Mouse (Mus musculus): ENCODE measurements around the gene Ptgdr2. TPM values are rescaled to one million over a fixed set of nuclear protein-coding genes. Genes with fewer than 3 reads are reported as not detected.

Ptgdr2 gene
- total RNA-seq (2021) = under 1 TPM; 0.12 to 0.23 TPM
- long read RNA-seq = 0 reads

DNA sequence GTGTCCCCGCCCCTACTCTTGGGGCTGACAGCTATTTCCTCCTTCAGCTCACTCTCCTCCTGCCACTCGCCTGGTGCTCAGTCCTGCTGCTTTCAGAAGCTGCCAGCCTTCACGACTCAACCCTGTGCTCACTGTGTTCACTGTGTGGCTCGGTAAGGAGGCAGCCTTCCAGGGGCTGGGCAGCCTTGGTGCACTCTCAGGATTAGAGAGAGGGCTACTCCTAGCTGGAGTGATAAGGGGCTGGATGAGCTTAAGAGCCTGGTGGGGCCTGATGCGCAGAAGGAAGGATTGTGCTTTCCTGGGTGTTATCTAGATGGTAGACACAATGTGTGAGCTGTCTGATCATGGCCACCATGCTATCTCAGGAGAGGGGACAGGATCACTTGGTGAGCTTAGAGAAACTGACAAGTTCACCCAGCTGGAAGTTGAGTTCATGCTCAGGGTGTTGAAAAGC lies at the start of gene Ptgdr2:
TSS of gene Ptgdr2 (plus strand) at position 51 of the 454 bp plus-strand sequence.
- DNase-seq (ENCODE audit: low spot score in 2 of 2) = no peak

DNA sequence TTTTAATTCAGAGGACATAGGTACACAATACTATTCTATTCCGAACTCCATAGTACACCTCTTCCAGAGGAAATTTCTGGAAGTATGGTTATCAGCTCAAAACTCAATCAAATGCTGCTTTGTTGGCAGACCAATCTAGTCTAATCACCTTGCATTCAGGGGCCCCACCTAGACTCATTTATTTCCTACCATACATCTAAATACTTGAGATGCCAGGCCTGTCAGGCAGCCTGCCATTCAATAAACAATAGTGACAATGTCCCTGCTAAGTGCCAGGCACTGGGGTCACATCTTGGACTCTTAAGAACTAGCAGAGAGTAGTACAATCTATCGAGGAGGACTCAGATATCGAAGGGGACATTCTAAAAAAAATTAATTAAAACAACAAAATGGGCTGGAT lies 44.8 kb upstream of the Ptgdr2 start:
- no peak for DNase-seq (ENCODE audit: low spot score in 2 of 2)

- DNase-seq (ENCODE audit: low spot score in 2 of 2) = peak; percentile 98 to 99
Observed at GRCm38 (mm10) chr19:10895016-10895528, 41.9 kb upstream of the Ptgdr2 start, which contains the start of gene Prpf19. Gene Prpf19 (plus strand): TSS chr19:10895231.

GRCm38 (mm10) chr19:10895708-10896107 lies 41.3 kb upstream of the Ptgdr2 start:
- DNase-seq (ENCODE audit: low spot score in 2 of 2) = no peak

- DNase-seq (ENCODE audit: low spot score in 2 of 2) = no peak
Observed at GRCm38 (mm10) chr19:10896849-10897248, 40.1 kb upstream of the Ptgdr2 start.

GRCm38 (mm10) chr19:10897491-10897890 lies 39.5 kb upstream of the Ptgdr2 start:
- DNase-seq (ENCODE audit: low spot score in 2 of 2) = no peak

GRCm38 (mm10) chr19:10900315-10900714 lies 36.6 kb upstream of the Ptgdr2 start:
- DNase-seq (ENCODE audit: low spot score in 2 of 2) = no peak

GRCm38 (mm10) chr19:10901046-10901445 lies 35.9 kb upstream of the Ptgdr2 start:
- no peak for DNase-seq (ENCODE audit: low spot score in 2 of 2)

- no peak for DNase-seq (ENCODE audit: low spot score in 2 of 2)
Observed at GRCm38 (mm10) chr19:10904512-10904911, 32.4 kb upstream of the Ptgdr2 start.

DNA sequence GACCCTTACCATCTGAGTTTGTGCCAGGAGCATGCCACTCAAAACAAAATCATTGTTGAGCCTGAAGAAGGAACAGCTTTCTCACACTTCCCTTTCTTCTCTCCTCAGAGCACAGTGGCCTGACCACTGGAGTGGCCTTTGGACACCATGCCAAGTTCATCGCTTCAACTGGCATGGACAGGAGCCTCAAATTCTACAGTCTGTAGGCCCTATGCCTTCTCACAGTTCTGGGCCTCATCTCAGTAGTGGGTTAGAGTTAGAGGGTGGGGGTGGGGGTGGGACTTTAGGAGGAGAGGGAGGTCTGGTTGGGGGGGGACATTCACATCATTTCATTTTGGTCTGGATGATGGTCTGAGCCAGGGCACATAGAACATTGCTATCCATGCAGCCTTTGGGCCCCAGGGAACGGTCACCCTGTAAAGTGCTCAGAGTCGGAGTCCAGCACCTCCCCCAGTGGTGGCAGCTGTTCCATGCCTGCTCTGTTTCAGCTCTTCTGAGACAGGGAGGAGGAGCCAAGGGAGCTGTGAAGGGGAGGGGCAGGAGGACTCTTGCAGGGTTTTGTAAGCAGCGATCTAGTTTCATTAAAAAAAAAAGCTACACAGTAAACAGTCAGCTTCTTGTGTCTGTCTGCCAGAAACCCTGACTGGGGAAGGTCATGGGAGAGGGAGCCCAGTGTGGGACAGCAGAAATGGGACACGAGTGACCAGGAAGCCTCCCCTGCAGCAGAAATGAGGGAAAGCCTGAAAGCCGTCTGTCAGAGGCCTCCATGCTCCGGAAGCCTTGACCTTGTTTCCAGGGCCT lies 31.8 kb upstream of the Ptgdr2 start:
- DNase-seq (ENCODE audit: low spot score in 2 of 2) = peak; percentile 49 to 67

DNA sequence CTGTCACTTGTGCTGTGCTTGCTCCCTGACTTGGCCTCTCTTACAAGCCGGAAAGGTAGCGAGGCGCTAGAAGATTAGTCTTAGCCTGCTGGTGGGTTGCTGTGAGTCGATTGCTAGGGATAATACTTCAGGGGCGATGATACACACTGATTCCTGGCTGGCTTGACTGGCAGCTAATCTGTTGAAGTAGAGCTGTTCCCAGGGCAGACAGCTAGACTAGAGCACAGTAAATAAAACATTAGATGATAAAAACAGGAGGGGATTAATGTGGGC lies 31.3 kb upstream of the Ptgdr2 start:
- DNase-seq (ENCODE audit: low spot score in 2 of 2) = no peak

DNA sequence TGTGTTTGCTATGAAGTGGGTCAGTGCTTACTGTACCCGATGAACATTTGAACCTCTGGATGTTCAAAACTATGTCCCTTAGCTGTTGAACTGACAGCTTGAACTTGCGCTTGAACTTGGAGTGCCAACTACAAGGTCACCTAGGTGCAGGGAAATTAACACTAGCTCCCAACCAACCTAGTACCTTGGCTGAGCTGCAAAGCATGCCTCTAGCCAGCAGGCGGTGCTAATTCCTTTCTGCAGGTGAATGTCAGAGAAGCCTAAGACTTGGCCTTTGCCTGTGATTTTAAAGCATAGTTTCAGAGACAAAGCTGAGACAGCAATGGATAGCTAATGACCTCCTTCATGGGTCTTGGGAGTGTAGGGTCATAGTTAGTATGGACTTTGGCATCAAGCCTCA lies 29.1 kb upstream of the Ptgdr2 start:
- peak; percentile 35 to 73 for DNase-seq (ENCODE audit: low spot score in 2 of 2)

- DNase-seq (ENCODE audit: low spot score in 2 of 2) = no peak
Observed at GRCm38 (mm10) chr19:10909087-10909721, 27.8 kb upstream of the Ptgdr2 start.

DNA sequence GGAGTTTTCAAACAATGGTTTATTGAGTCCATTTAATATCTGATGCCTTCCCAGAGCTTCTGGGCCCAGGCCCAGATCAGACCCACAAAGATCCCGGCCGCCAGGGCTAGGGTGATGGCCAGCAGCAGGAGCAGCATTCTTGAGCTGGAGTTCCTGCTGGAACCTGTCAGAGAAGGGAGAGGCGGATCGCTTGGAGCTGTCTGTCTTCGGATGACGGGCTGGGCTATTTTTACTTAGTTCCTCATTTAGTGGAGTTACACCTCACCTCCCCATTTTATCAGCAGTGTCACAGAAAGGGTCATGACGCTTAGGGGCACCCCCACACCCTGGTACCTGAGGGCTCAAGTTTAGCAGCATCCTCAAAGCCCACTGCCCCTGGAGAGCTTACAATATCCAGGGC lies 22.7 kb upstream of the Ptgdr2 start:
- no peak for DNase-seq (ENCODE audit: low spot score in 2 of 2)

DNA sequence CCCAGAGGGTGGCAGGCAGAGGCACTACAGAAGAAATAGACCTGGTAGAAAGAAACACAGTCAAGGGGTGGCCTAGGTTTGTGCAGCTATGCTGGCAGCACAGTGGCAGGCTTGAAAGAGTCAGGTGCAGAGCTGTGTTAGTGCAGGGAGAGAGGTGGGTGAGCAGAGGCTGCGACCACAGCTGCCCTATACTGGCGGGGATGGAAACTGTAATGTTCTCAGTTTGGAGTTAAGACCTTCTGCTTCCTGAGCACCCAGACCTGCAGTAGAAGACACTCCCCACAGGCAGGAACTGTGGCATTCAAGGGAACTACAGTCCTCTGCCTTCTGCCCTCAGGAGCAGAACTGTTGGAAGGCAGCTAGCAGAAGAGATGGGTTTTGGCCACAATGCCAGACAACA lies 22.1 kb upstream of the Ptgdr2 start:
- no peak for DNase-seq (ENCODE audit: low spot score in 2 of 2)

GRCm38 (mm10) chr19:10916506-10916905 lies 20.5 kb upstream of the Ptgdr2 start:
- DNase-seq (ENCODE audit: low spot score in 2 of 2) = no peak

DNA sequence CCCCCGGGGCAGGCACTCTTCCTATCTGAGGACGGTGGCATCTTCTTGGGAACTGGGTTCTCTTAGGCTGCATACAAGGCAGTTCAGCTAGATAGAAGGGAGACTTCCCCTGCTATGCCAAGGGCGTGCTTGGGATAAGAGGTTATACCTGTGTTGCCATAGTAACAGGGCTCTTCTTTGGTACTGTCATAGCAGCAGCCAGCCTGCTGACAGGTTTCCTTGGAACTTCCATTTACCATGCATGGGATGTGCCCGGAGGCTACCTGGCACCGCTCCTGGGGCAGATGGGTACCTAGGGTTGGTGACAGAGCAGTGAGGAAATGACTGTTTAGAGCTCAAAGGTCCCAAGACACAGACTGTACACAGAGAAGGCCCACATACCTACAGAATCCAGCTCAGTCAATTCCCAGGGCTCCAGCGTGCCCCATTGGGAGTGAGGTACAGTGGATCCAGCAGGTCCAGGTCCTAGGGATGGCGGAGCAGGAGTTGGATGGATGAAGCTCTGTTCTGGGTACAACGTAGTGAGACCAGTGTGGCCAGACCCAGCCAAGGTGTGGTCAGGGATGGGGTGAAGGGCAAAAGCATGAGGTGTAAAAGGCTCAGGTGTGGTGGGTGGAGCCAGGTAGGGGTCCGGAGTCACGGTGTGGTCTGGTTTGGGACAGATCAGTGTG lies 18.5 kb upstream of the Ptgdr2 start:
- no peak for DNase-seq (ENCODE audit: low spot score in 2 of 2)

DNA sequence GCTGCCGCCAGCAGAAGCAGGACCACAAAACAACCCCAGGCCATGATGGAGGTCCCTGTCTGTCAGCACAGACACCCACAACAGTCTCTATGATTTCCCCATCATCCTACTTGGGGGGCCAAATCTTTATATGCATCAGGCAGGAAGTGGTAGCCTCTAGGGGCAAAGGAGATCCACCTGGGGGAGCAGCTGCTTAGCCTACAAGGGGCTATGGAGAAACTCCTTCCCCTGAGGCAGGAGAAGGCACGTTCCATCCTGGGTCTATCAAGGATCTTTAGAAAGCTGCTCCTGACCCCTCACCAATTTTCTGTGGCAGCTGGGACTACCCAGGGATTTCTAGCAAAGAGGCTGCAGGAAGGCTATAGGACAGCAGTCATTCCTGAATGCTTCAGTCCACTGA lies 16.4 kb upstream of the Ptgdr2 start, which contains the start of gene Zp1:
TSS of gene Zp1 (minus strand) at position 101 of the 400 bp plus-strand sequence.
- DNase-seq (ENCODE audit: low spot score in 2 of 2) = no peak

DNA sequence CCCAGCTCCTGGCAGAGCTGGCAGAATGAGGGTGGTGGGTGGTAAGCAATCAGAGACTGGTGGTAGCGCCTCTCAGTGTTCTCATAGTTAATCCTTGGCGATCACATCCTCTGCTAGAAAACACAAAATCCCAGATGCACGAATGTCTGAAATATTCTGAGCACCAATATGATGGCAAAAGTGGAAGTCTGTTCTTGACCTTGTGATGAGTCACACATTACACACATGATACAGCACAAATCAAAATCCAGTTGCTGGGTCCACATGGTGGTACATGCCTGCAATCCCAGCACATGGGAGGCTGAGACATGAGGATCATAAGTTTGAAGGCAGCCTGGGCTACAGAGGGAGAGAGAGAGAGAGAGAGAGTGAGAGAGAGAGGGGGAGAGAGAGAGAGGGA lies 15.9 kb upstream of the Ptgdr2 start:
- no peak for DNase-seq (ENCODE audit: low spot score in 2 of 2)

DNA sequence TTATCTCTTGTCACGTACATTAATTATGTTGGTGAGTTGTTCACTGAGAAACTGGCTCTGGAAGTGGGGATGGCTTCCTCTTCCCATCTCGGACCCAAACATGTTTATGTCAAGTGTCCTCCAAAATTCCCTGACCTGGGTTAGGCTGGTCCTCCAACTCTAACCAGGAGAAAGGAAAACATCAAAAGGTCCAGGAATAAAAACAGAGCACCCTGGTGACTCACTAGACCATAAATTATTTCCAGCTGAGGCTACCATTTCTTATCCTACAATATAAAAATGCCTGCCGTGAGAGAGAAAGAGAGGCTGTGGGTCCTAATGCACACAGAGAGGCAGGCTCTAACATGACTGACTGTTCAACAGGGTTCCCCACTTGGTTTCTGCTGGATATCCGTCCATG lies 12.7 kb upstream of the Ptgdr2 start:
- DNase-seq (ENCODE audit: low spot score in 2 of 2) = no peak

DNA sequence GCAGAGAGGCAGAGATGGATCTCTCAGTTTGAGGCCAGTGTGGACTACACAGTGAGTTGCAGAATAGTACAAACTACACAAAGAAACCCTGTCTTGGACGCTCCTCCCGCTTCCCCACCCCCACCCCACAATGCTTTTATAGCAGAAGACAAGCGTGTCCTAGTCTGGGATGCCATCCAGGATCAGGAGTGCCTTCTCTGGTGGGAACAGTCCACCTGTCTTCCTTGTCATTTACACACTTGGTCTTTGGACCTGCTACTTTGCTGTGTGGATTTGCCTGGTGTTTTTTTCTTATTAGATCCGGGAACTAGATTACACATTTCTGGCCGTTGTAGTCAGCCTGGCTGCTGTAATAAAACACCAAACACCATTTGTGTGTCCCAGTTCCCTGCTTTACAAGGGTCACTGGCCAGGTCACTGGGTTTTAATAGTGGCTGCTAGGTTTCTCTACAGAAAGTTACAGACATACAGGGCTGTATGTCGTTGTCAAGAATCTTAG lies 10.8 kb upstream of the Ptgdr2 start:
- no peak for DNase-seq (ENCODE audit: low spot score in 2 of 2)

- no peak for DNase-seq (ENCODE audit: low spot score in 2 of 2)
Observed at GRCm38 (mm10) chr19:10926666-10927065, 10.3 kb upstream of the Ptgdr2 start.
